Mouse (Mus musculus) megakaryocyte, embryonic 14.5 days (primary cell): Measurements from ENCODE around the gene Ptger2. TPM values are rescaled to one million over a fixed set of nuclear protein-coding genes. Genes with fewer than 3 reads are reported as not detected.

Source experiments
- H3K27me3 ChIP-seq: replicated peaks from 2 replicates; pipeline ENCODE3; 2012; ENCODE audit warnings: inconsistent platforms
- H3K36me3 ChIP-seq: replicated peaks from 2 replicates; pipeline ENCODE3; 2012; ENCODE audit warnings: low read length, inconsistent platforms, mixed read lengths
- H3K4me1 ChIP-seq: 2 replicates; pipeline ENCODE4 v1.6.1; 2012; ENCODE audit warnings: inconsistent platforms
- H3K4me3 ChIP-seq: replicated peaks from 2 replicates; pipeline ENCODE3; 2012; ENCODE audit warnings: moderate library complexity, mild to moderate bottlenecking, inconsistent platforms
- H3K9me3 ChIP-seq: 2 replicates; pipeline ENCODE4 v1.6.1; 2012; ENCODE audit warnings: inconsistent platforms
- FLI1 ChIP-seq: IDR thresholded peaks from 2 replicates; pipeline ENCODE4 v1.6.1; 2012; ENCODE audit warnings: low read length, inconsistent platforms, mixed read lengths
- GATA1 ChIP-seq: IDR thresholded peaks from 3 replicates; pipeline ENCODE4 v1.6.1; 2012; ENCODE audit warnings: mixed read lengths, low read length, inconsistent platforms, borderline replicate concordance
- polyA plus RNA-seq: library from polyadenylated mRNA; stranded (reverse); fragments of >175 nt; gene quantifications from 2 replicates; pipeline ENCODE4 v1.2.3, GENCODE M21; 2012; ENCODE audit warnings: low replicate concordance; ENCODE audit not compliant: insufficient read depth

Gene Ptger2
- polyA plus RNA-seq, 1 experiment = 2.0 TPM

- no peak for TF ChIP-seq FLI1
- no peak for TF ChIP-seq GATA1
- no peaks in the 10 kb centered on the region for H3K27me3 ChIP-seq
- peaks cover 49% of the 10 kb centered on the region for H3K36me3 ChIP-seq
- H3K4me3 ChIP-seq = no peak overlapping the region
- peaks cover 50% of the 10 kb centered on the region for H3K4me1 ChIP-seq
- H3K9me3 ChIP-seq = no peaks in the 10 kb centered on the region
Observed at GRCm38 (mm10) chr14:44994337-44994736, 6.3 kb downstream of the Ptger2 start.

- H3K36me3 ChIP-seq = peaks cover 75% of the 10 kb centered on the region
- H3K4me1 ChIP-seq = peaks cover 22% of the 10 kb centered on the region
- no peak overlapping the region for H3K4me3 ChIP-seq
- TF ChIP-seq FLI1 (no peak), GATA1 (no peak)
- H3K9me3 ChIP-seq = no peaks in the 10 kb centered on the region
- no peaks in the 10 kb centered on the region for H3K27me3 ChIP-seq
Observed at GRCm38 (mm10) chr14:45000086-45000769, 12.2 kb downstream of the Ptger2 start.

- Histone ChIP-seq H3K4me1 (peaks cover 59% of the 10 kb centered on the region), H3K27me3 (no peaks in the 10 kb centered on the region), H3K4me3 (no peak overlapping the region), H3K36me3 (peaks cover 38% of the 10 kb centered on the region), H3K9me3 (no peaks in the 10 kb centered on the region)
- TF ChIP-seq GATA1 (no peak), FLI1 (no peak)
Observed at GRCm38 (mm10) chr14:45005698-45006283, 17.8 kb downstream of the Ptger2 start.

GRCm38 (mm10) chr14:45009242-45009641 lies 21.2 kb downstream of the Ptger2 start:
- no peaks in the 10 kb centered on the region for H3K27me3 ChIP-seq
- TF ChIP-seq GATA1 = no peak
- no peak for TF ChIP-seq FLI1
- H3K9me3 ChIP-seq = no peaks in the 10 kb centered on the region
- H3K36me3 ChIP-seq = peaks cover 7% of the 10 kb centered on the region
- H3K4me3 ChIP-seq = no peak overlapping the region
- peaks cover 81% of the 10 kb centered on the region for H3K4me1 ChIP-seq

GRCm38 (mm10) chr14:45011260-45011659 lies 23.3 kb downstream of the Ptger2 start:
- no peak for TF ChIP-seq FLI1
- peak; percentile 45; the same call in 1 of the 3 replicates for TF ChIP-seq GATA1
- H3K27me3 ChIP-seq = no peaks in the 10 kb centered on the region

GRCm38 (mm10) chr14:45011671-45012070 lies 23.7 kb downstream of the Ptger2 start:
- Histone ChIP-seq H3K27me3 (no peaks in the 10 kb centered on the region), H3K9me3 (no peaks in the 10 kb centered on the region), H3K4me1 (peaks cover 60% of the 10 kb centered on the region), H3K36me3 (no peaks in the 10 kb centered on the region), H3K4me3 (peak overlapping the region; percentile 42)
- TF ChIP-seq GATA1 (0 out of 3 replicates have a peak, but pooled peaks have one; percentile 1), FLI1 (no peak)

More at GRCm38 (mm10) chr14:45011260-45011659, 23.3 kb downstream of the Ptger2 start:
- Histone ChIP-seq H3K36me3 (no peaks in the 10 kb centered on the region), H3K4me3 (peak overlapping the region; percentile 60), H3K9me3 (no peaks in the 10 kb centered on the region), H3K4me1 (peaks cover 64% of the 10 kb centered on the region)

GRCm38 (mm10) chr14:45021551-45021950 lies 33.6 kb downstream of the Ptger2 start:
- Histone ChIP-seq H3K27me3 (no peaks in the 10 kb centered on the region), H3K4me1 (peaks cover 24% of the 10 kb centered on the region), H3K4me3 (no peak overlapping the region), H3K36me3 (no peaks in the 10 kb centered on the region), H3K9me3 (no peaks in the 10 kb centered on the region)
- TF ChIP-seq FLI1 (no peak), GATA1 (no peak)

- no peak for TF ChIP-seq GATA1
- Histone ChIP-seq H3K4me1 (peaks cover 50% of the 10 kb centered on the region), H3K9me3 (no peaks in the 10 kb centered on the region), H3K27me3 (no peaks in the 10 kb centered on the region), H3K36me3 (no peaks in the 10 kb centered on the region), H3K4me3 (no peak overlapping the region)
Observed at GRCm38 (mm10) chr14:45034293-45034692, 46.3 kb downstream of the Ptger2 start.

GRCm38 (mm10) chr14:45036579-45036978 lies 48.6 kb downstream of the Ptger2 start:
- Histone ChIP-seq H3K4me3 (no peak overlapping the region), H3K27me3 (no peaks in the 10 kb centered on the region), H3K9me3 (no peaks in the 10 kb centered on the region), H3K36me3 (no peaks in the 10 kb centered on the region), H3K4me1 (peaks cover 72% of the 10 kb centered on the region)
- TF ChIP-seq FLI1 (no peak), GATA1 (no peak)

GRCm38 (mm10) chr14:45038052-45038451 lies 50.1 kb downstream of the Ptger2 start:
- Histone ChIP-seq H3K27me3 (no peaks in the 10 kb centered on the region), H3K36me3 (no peaks in the 10 kb centered on the region), H3K9me3 (no peaks in the 10 kb centered on the region), H3K4me1 (peaks cover 78% of the 10 kb centered on the region), H3K4me3 (no peak overlapping the region)
- TF ChIP-seq GATA1 (no peak), FLI1 (no peak)
